Mouse (Mus musculus): ENCODE measurements around the gene Hyal3.

Hyal3 gene

DNA sequence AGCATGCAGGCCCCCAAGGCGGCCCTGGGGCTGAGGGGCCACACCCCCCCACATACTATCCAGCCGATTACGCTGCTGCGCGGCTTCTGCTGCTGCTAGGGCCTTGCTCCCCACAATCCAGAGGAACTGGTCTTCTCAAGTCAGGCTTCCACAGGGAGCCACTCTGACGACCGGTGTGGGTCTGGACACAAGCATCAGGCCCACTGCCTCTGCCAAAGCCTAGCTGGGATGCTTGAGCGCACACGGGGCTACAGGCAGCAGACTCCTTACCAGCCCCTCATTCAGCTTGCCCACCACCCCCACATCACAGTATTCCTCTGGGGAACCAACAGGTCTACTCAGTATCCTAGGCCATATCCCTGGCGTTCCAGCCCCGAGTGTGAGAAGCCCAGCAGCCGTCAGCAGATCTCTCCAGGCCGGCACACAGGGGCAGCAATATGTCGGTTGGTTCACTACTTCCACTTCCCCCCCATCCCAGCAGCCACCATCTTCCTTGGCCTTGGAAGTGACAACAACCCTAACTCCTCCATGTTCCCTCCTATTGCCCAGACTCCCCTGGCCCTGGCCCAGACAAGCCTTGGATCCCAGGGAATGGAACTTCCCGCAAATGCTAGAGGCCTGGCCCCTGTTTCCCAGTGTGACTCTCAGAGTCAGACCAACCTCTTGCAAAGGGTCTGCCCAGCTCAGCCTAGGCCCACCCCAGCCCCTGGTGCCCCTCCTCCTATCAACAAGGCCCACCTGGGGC lies 53.2 kb downstream of the Hyal3 start:
- peak; percentile 5; the same call in 1 of the 2 replicates for ATAC-seq (ENCODE audit: low TSS enrichment)

DNA sequence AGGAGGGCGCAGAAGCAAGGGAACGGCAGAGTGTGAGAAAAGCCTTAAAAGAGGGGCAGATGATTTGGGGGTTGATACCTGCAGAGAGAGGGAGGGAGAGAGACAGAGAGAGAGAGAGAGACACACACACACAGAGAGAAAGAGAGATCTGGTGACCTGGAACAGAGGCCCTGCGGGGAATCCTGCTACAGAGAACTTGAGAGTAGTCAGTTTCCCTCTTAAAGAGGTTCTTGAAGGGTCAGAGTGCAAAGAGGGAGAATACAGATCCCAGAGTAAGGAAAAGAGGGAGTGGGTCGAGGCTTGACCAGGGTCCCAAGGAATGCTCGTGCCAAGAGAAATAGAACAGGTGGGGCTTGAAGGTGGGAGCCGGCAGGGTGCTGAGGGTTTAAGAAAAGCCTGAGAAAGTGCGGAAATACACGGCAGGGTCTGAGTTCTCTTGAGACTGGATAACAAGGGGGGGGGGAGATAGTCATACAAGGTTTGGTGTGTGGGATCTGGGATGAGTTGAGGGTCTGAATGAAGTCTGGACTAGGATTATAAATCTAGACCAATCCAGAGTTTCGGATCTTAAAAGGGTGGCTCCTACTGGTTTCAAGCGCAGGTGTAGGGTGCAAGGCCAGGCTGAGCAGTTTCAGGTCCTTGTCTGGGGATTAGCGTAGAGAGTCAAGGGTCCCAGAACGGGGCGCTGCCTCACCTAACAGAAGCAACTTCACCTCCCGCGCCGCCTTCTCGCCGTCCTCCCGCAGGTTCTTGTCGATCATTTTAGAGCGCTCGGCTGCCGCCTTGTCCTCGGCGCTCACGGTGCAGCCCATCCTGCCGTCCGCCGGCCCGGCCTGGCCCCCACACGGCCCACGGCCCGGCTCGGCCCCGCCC lies 54.0 kb downstream of the Hyal3 start:
- ATAC-seq (ENCODE audit: low TSS enrichment): no peak

GRCm38 (mm10) chr9:107635279-107636028 lies 54.8 kb downstream of the Hyal3 start, which contains the start of gene Gnai2:
Gene Gnai2, minus strand, starts transcription at chr9:107635367.
- ATAC-seq (ENCODE audit: low TSS enrichment): peak; percentile 86
